Mouse (Mus musculus): ENCODE measurements around the gene Samd5.

The Samd5 gene

DNA sequence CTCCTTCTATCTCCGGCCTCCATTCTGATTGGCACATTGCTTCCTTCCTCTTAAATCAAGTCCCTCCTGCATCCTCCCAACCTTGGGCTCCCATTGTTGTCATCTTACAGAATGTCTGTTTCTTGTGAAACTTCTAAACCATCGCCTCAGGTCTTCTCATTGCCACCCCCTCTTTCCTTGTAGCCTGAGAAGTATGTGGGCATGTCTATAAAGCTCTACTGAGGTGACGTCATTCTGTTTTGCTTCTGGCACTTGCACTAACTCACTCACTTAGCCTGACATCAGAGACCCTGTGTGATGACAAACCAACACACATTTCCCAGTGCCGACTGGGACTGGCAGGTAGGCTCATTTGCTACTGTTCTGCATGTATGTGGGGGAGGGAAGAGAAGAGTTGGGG is 100.9 kb downstream of the Samd5 start:
- no peak for DNase-seq (ENCODE audit: low spot score in 2 of 2)

Data from right cerebral cortex, postnatal 10 days (tissue).